Mouse (Mus musculus) heart, postnatal 0 days (tissue): ENCODE results near the gene Oxsr1. TPM values are rescaled to one million over a fixed set of nuclear protein-coding genes. Genes with fewer than 3 reads are reported as not detected.
"Not testable (repeated sequence)": the region's sequence is repeated elsewhere in the genome, so short reads cannot be mapped to it uniquely, and the experiment has no call there.

ENCODE experiments used
- ATAC-seq: fragments of 200-750 bp; cut with Nextera tagmentation; 2 replicates; pipeline ENCODE4 v1.8.0; 2017; ENCODE audit warnings: low read depth, moderate number of reproducible peaks, moderate library complexity; ENCODE audit not compliant: insufficient read depth
- DNase-seq: peaks from one replicate; pipeline ENCODE4 v3.0.0-alpha.2; 2016; ENCODE audit warnings: low spot score
- H3K27ac ChIP-seq: fragments of 300-500 bp; sonication (generic); 2 replicates; pipeline ENCODE4 v1.5.1; 2014; ENCODE audit warnings: low read depth, mild to moderate bottlenecking
- H3K27me3 ChIP-seq: fragments of 300-500 bp; sonication (generic); 2 replicates; pipeline ENCODE4 v1.6.1; 2014; ENCODE audit warnings: low read length, mixed read lengths; ENCODE audit not compliant: control insufficient read depth, insufficient read depth
- H3K36me3 ChIP-seq: fragments of 300-500 bp; sonication (generic); replicated peaks from 2 replicates; pipeline ENCODE4 v1.6.1; 2014; ENCODE audit warnings: low read length, mixed read lengths; ENCODE audit not compliant: control insufficient read depth, insufficient read depth
- H3K4me1 ChIP-seq: fragments of 300-500 bp; sonication (generic); 2 replicates; pipeline ENCODE4 v1.6.1; 2014; ENCODE audit warnings: antibody characterized with exemption; ENCODE audit not compliant: control insufficient read depth, insufficient read depth
- H3K4me2 ChIP-seq: fragments of 300-500 bp; sonication (generic); 2 replicates; pipeline ENCODE4 v1.6.1; 2014; ENCODE audit warnings: low read depth, mild to moderate bottlenecking, low read length, moderate library complexity
- H3K4me3 ChIP-seq: fragments of 300-500 bp; sonication (generic); 2 replicates; pipeline ENCODE4 v1.5.1; 2014; ENCODE audit warnings: low read depth, low read length
- H3K9ac ChIP-seq: fragments of 300-500 bp; sonication (generic); replicated peaks from 2 replicates; pipeline ENCODE4 v1.6.1; 2014; ENCODE audit warnings: low read depth, low read length, mixed read lengths
- H3K9me3 ChIP-seq: fragments of 300-500 bp; sonication (generic); replicated peaks from 2 replicates; pipeline ENCODE4 v1.6.1; 2016; ENCODE audit warnings: low read length; ENCODE audit not compliant: control insufficient read depth
- CTCF ChIP-seq: IDR thresholded peaks from 2 replicates; pipeline ENCODE4 v1.5.1; 2016; ENCODE audit warnings: antibody characterized with exemption, control low read depth, low read depth
- EP300 ChIP-seq: IDR thresholded peaks from 2 replicates; pipeline ENCODE4 v1.6.1; 2016; ENCODE audit warnings: antibody characterized with exemption, low read depth
- whole genome bisulfite sequencing: fragments of 180-500 bp; shearing (Covaris S2); extraction: QIAGEN DNeasy Blood & Tissue Kit; methylation state at CpG from one replicate; pipeline ENCODE4 v1.1.7; 2014; 5-methylcytosine and 5-hydroxymethylcytosine counted together
- polyA plus RNA-seq: library from polyadenylated mRNA; unstranded; fragments of >200 nt; fragmentation: Nextera tagmentation; extraction: Ambion mirVana; gene quantifications from 2 replicates; pipeline ENCODE4 v1.2.1, GENCODE M21; 2015
- total RNA-seq: library from RNA; depleted of rRNA; stranded (reverse); fragments of >200 nt; gene quantifications from 2 replicates; pipeline ENCODE4 v1.2.3, GENCODE M21; 2014; ENCODE audit warnings: low replicate concordance

Gene Oxsr1
- total and polyA plus RNA-seq, 2 experiments from 2014 or later = 6.7 to 28.1 TPM

- Histone ChIP-seq H3K27ac (no peak overlapping the region), H3K36me3 (0 out of 2 replicates have a peak, but pooled peaks cover 18% of the 10 kb centered on the region), H3K4me2 (no peak overlapping the region), H3K9ac (no peak overlapping the region), H3K9me3 (no peaks in the 10 kb centered on the region), H3K4me3 (no peak overlapping the region), H3K27me3 (no peaks in the 10 kb centered on the region), H3K4me1 (no peaks in the 10 kb centered on the region)
- WGBS = 46% methylated on average over 2 of the region's 2 CpGs
- ATAC-seq (no peak), DNase-seq (no peak)
- TF ChIP-seq EP300 (no peak), CTCF (no peak)
Measured at GRCm38 (mm10) chr9:119219667-119220066, 102.6 kb downstream of the Oxsr1 start.

- WGBS = 92% methylated on average over 2 of the region's 2 CpGs
- H3K4me3 ChIP-seq, ATAC-seq, H3K4me1 ChIP-seq, H3K4me2 ChIP-seq, H3K27me3 ChIP-seq, H3K9me3 ChIP-seq, DNase-seq, H3K27ac ChIP-seq, H3K9ac ChIP-seq: not testable (repeated sequence)
- H3K36me3 ChIP-seq = 0 out of 2 replicates have a peak, but pooled peaks cover 10% of the 10 kb centered on the region
Measured at GRCm38 (mm10) chr9:119215341-119215740, 106.9 kb downstream of the Oxsr1 start.

- no peaks in the 10 kb centered on the region for H3K27me3 ChIP-seq
- no peaks in the 10 kb centered on the region for H3K9me3 ChIP-seq
- TF ChIP-seq EP300 (no peak), CTCF (no peak)
- no peak overlapping the region for H3K27ac ChIP-seq
- WGBS = 80% methylated on average over 6 of the region's 6 CpGs
- no peak overlapping the region for H3K4me3 ChIP-seq
- ATAC-seq (no peak), DNase-seq (no peak)
- no peaks in the 10 kb centered on the region for H3K4me1 ChIP-seq
- H3K9ac ChIP-seq = no peak overlapping the region
- 0 out of 2 replicates have a peak, but pooled peaks cover 5% of the 10 kb centered on the region for H3K36me3 ChIP-seq
- no peak overlapping the region for H3K4me2 ChIP-seq
Measured at GRCm38 (mm10) chr9:119214601-119215000, 107.6 kb downstream of the Oxsr1 start.

- no peak overlapping the region for H3K27ac ChIP-seq
- 0 out of 2 replicates have a peak, but pooled peaks cover 5% of the 10 kb centered on the region for H3K36me3 ChIP-seq
- no peak overlapping the region for H3K9ac ChIP-seq
- WGBS = 74% methylated on average over 8 of the region's 8 CpGs
- TF ChIP-seq EP300 (no peak), CTCF (no peak)
- no peaks in the 10 kb centered on the region for H3K27me3 ChIP-seq
- H3K9me3 ChIP-seq = no peaks in the 10 kb centered on the region
- H3K4me3 ChIP-seq = no peak overlapping the region
- H3K4me2 ChIP-seq = no peak overlapping the region
- ATAC-seq = no peak
- no peak for DNase-seq
- H3K4me1 ChIP-seq = no peaks in the 10 kb centered on the region
Measured at GRCm38 (mm10) chr9:119212996-119213395, 109.2 kb downstream of the Oxsr1 start.

GRCm38 (mm10) chr9:119208998-119209397 lies 113.2 kb downstream of the Oxsr1 start, which contains the start of gene Slc22a13:
Gene Slc22a13 (minus strand): TSS chr9:119209098.
- Histone ChIP-seq H3K9ac (no peak within 1 kb of the TSS), H3K36me3 (no peaks in the 10 kb centered on the region), H3K4me1 (no peaks in the 10 kb centered on the region), H3K9me3 (0 out of 2 replicates have a peak, but pooled peaks cover 7% of the 10 kb centered on the region), H3K4me2 (no peak within 1 kb of the TSS), H3K27ac (no peak within 1 kb of the TSS), H3K27me3 (no peaks in the 10 kb centered on the region), H3K4me3 (no peak within 1 kb of the TSS)
- TF ChIP-seq CTCF = no peak
- no peak for TF ChIP-seq EP300
- ATAC-seq (no peak), DNase-seq (no peak)
- 82% methylated on average over 4 of the region's 4 CpGs for WGBS

GRCm38 (mm10) chr9:119207113-119207512 lies 115.1 kb downstream of the Oxsr1 start:
- no peak for TF ChIP-seq EP300
- Histone ChIP-seq H3K27ac (no peak overlapping the region), H3K4me3 (no peak overlapping the region), H3K9me3 (0 out of 2 replicates have a peak, but pooled peaks cover 7% of the 10 kb centered on the region), H3K4me1 (no peaks in the 10 kb centered on the region), H3K36me3 (no peaks in the 10 kb centered on the region), H3K4me2 (no peak overlapping the region), H3K27me3 (no peaks in the 10 kb centered on the region), H3K9ac (no peak overlapping the region)
- DNase-seq (no peak), ATAC-seq (no peak)
- WGBS = 69% methylated on average over 4 of the region's 4 CpGs
